Mouse (Mus musculus) adrenal gland, adult 10 weeks (tissue): ENCODE measurements around the gene Fpr-rs3. TPM values are rescaled to one million over a fixed set of nuclear protein-coding genes. Genes with fewer than 3 reads are reported as not detected.

Source experiments
- polyA plus RNA-seq: library from polyadenylated mRNA; stranded (reverse); fragments of 350-450 nt; fragmentation: Illumina TruSeq; extraction: RNeasy Lipid Tissue Mini Kit (QIAGEN cat#74804); gene quantifications from one replicate; pipeline ENCODE4 v1.2.3, GENCODE M21; 2014; ENCODE audit warnings: low read depth, low replicate concordance

Fpr-rs3 gene
- polyA plus RNA-seq, result not detected

DNA sequence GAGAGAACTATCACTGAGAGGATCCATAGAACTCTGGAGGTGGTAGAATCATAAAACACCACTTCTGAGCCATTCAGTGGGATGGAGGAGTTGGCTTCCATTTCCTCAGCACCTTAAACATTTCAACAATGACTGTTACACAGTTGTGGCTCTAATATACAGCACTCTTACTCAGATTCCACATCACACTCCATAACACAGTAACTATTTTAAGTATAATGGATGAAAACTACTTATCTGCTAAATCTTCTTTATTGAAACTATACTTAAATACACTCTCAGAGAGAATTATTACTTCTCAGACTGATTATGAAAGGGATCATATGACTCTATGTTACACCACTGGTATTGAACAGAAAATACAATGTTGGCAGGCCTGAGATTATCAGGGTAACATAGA lies at the start of gene Fpr-rs3:
TSS of gene Fpr-rs3 (minus strand) at position 101 of the 400 bp plus-strand sequence.

DNA sequence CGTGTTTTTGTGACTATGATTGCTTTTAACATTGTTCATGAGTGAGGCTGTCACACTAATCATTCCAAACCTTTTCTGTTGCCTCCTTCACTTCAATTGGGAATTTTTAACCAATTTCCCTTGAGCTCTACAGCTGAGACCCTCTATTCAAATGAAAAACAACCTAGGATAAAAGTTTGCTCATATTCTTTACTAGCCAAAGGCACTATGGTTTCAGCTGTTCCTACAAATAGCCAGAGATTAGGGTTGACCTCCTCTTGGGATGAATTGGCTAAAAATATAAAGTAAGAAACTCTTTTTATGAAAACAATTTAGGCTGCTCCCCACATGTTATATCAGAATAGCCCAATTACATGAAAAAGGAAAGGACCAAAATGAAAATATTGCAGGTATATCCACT lies 28.4 kb downstream of the Fpr-rs3 start, which contains the start of gene Vmn2r110:
TSS of gene Vmn2r110 (minus strand) at position 101 of the 400 bp plus-strand sequence.

Other genes with a start within 250 kb of the Fpr-rs3 start
- not detected for gene Vmn1r224, start 210.7 kb downstream of the Fpr-rs3 start, polyA plus RNA-seq
- not detected for gene Vmn2r108, start 143.5 kb downstream of the Fpr-rs3 start, polyA plus RNA-seq
- gene Vmn1r225, start 126.7 kb downstream of the Fpr-rs3 start, polyA plus RNA-seq, result not detected
- not detected for gene Vmn2r109, start 60.1 kb downstream of the Fpr-rs3 start, polyA plus RNA-seq
- not detected for gene Vmn2r110, start 28.5 kb downstream of the Fpr-rs3 start, polyA plus RNA-seq
- not detected for gene Vmn1r226, start 58.0 kb upstream of the Fpr-rs3 start, polyA plus RNA-seq
- gene Vmn1r227, start 105.0 kb upstream of the Fpr-rs3 start, polyA plus RNA-seq, result not detected
- gene Vmn1r228, start 161.3 kb upstream of the Fpr-rs3 start, polyA plus RNA-seq, result not detected
- gene Vmn1r229, start 186.7 kb upstream of the Fpr-rs3 start, polyA plus RNA-seq, result not detected
- not detected for gene Vmn1r230, start 215.6 kb upstream of the Fpr-rs3 start, polyA plus RNA-seq